ENCODE assay signal across 8 mouse cellular contexts in the genomic region with DNA sequence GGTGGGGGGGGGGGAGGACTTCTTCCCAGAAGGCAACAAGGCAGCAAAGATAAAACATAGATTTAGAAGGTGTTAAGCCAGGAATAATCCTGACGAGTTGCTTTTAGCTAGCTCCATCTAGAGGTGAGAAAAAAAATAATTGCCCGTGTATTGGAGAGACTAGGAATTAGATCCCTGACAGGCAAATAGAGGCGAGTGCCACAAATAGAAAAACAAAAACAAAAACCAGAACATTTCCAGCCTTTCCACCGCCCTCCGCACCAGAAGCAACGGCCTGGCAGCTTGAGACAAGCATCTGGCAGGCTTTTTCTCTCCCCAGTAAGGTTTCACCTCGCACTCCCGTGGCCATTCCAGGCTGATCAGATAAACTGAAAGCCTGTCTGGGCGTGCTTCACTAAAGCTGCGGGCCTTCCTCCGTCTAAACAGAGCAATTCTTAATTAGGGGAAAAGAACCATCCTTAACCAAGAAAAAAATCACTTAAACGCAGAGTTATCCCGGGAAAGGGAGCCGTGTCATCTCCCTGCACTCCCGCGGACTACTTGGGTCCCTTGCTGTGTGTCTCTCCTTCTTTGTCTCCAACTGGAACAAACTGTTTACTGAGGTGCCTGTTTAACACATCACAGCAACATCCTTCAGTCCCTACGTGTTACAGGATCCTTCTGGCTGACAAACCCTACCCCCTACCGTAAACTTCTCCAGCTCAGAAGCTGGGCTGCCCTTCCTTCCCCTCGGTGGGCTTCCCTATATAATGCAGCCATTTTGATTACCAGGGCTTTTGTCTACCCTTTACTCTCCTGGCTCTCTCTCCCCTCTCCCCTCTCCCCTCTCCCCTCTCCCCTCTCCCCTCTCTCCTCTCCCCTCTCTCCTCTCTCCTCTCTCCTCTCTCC. TPM values are rescaled to one million over a fixed set of nuclear protein-coding genes. Genes with fewer than 3 reads are reported as not detected.
DNase-seq lines count a peak whose midpoint lies in the region; ATAC-seq lines count a peak whose summit lies in the region.

No protein-coding gene starts in this region.

- 2% methylated on average over 19 of the region's 19 CpGs for WGBS in embryonic facial prominence, embryonic 12.5 days

- peak overlapping the region; percentile 25; the same call in 1 of the 2 replicates for H3K9ac ChIP-seq in embryonic facial prominence, embryonic 12.5 days

- no peaks in the 10 kb centered on the region for H3K9me3 ChIP-seq in embryonic facial prominence, embryonic 12.5 days

- H3K36me3 ChIP-seq in embryonic facial prominence, embryonic 12.5 days, result no peaks in the 10 kb centered on the region

- intact Hi-C loops in heart, postnatal 36 days (cut with DNase I), result loop anchor here (10.0 kb wide), 1 partner anchor 154 kb away; no protein-coding TSS in a partner anchor

- DNase-seq in CD4-positive, CD25-positive, alpha-beta regulatory T cell, adult 2 months (ENCODE audit: low read depth, low spot score), result peak; percentile 43
- DNase-seq in Muller cell, postnatal 12 days (ENCODE audit: inconsistent ontology term), result peak; percentile 66
- DNase-seq in heart, postnatal 36 days, result peak; percentile 2 to 11
- DNase-seq in layer of hippocampus, postnatal 25 days (ENCODE audit: extremely low spot score in 1 of 2, low spot score in 1 of 2), result peak; percentile 6 to 36
- peak; percentile 31 for DNase-seq in lung, postnatal 25 days (ENCODE audit: low spot score)
- DNase-seq in right cerebral cortex, postnatal 25 days, result peak; percentile 49

- no peaks in the 10 kb centered on the region for H3K27me3 ChIP-seq in embryonic facial prominence, embryonic 12.5 days

- peak overlapping the region; percentile 28 for H3K4me3 ChIP-seq in embryonic facial prominence, embryonic 12.5 days

- no peak for ATAC-seq in CD4-positive, CD25-positive, alpha-beta regulatory T cell, adult 4 months
- ATAC-seq in embryonic facial prominence, embryonic 12.5 days (ENCODE audit: insufficient number of reproducible peaks, insufficient read depth, low FRiP score, low TSS enrichment), result no peak

- H3K4me1 ChIP-seq in embryonic facial prominence, embryonic 12.5 days, result no peaks in the 10 kb centered on the region

- H3K27ac ChIP-seq in embryonic facial prominence, embryonic 12.5 days, result no peak overlapping the region

- H3K4me2 ChIP-seq in embryonic facial prominence, embryonic 12.5 days (replicated peaks), result peak overlapping the region; percentile 60

RNA-seq across cellular contexts. Expression of gene 1700029F12Rik, which starts 25.7 kb away (rescaled TPM):
- polyA plus RNA-seq in CD4-positive, CD25-positive, alpha-beta regulatory T cell, adult 4 months (2017; shearing (Covaris generic)), result not detected
- polyA plus RNA-seq in embryonic facial prominence, embryonic 12.5 days (2016; fragmentation: Nextera tagmentation; extraction: Ambion mirVana), result not detected in 2 replicates
- total RNA-seq in heart, postnatal 36 days (2021), result not detected
- not detected for total RNA-seq in layer of hippocampus, postnatal 25 days (2021)

RNA-seq across cellular contexts. Expression of gene Fam169a, which starts 58.6 kb away (rescaled TPM):
- polyA plus RNA-seq in CD4-positive, CD25-positive, alpha-beta regulatory T cell, adult 4 months (2017; shearing (Covaris generic)), result under 1 TPM; 0.66 to 0.69 TPM
- polyA plus RNA-seq in embryonic facial prominence, embryonic 12.5 days (2016; fragmentation: Nextera tagmentation; extraction: Ambion mirVana), result 5.5 and 7.3 TPM in 2 replicates
- under 1 TPM; 0.22 to 0.69 TPM for total RNA-seq in heart, postnatal 36 days (2021)
- total RNA-seq in layer of hippocampus, postnatal 25 days (2021), result 10 to 100 TPM; 35.2 to 36.9 TPM

Comparison
In these comparisons a context has a peak if more than half of its experiments do, and no peak if none do; other contexts are left out.
1. DNase-seq: peak in every context shown above with its lines; median percentile 66 in Muller cell, postnatal 12 days; 49 in right cerebral cortex, postnatal 25 days; 43 in CD4-positive, CD25-positive, alpha-beta regulatory T cell, adult 2 months; 31 in lung, postnatal 25 days; 21 in layer of hippocampus, postnatal 25 days; 6 in heart, postnatal 36 days.
2. RNA of gene Fam169a, which starts 58.6 kb away (total RNA-seq): 35.2 to 36.9 TPM in layer of hippocampus, postnatal 25 days; 0.22 to 0.69 TPM in heart, postnatal 36 days; every median in the first group is over 10 times any median in the second.